35 mouse cellular contexts compared by ENCODE assay signal in the genomic region with DNA sequence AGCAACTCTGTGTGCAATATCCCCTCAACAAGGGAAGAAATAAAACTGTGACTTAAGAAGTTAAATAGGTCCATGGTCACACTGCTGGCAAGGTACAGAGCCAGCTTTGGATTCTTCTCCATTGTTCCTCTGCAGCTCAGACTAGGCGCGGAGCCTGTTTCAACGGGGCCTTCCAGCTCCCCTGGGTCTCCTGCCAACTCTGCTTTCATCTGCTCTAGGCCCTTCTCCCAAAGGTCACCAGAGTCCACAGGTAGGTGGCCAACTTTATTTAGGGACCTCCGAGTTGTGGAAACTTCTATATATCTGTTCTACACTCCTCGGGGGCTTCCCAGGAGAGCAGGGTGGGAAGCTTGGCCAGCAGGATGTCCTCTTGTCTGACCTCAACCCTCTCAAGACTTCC. TPM values are rescaled to one million over a fixed set of nuclear protein-coding genes. Genes with fewer than 3 reads are reported as not detected.
DNase-seq lines count a peak whose midpoint lies in the region; ATAC-seq and TF ChIP-seq lines count a peak whose summit lies in the region.
"Had no signal": no experiment of that assay in that cellular context is flagged by ENCODE, and none has a peak within 500 bp of the region (broad histone marks: within the 10 kb centered on the region; RNA-seq: fewer than 3 reads in every experiment).

No protein-coding gene starts in this region.

- peak; percentile 24 for DNase-seq in gastrocnemius, adult 18-20 months (ENCODE audit: low spot score)
- DNase-seq in gastrocnemius, postnatal 14 days, result no peak
- peak; percentile 29 to 62 for DNase-seq in heart, adult 2 months
- peak; percentile 28 for DNase-seq in heart, adult 8-10 months (ENCODE audit: low spot score)
- DNase-seq in heart, adult 9 months (ENCODE audit: low spot score in 2 of 2), result peak; percentile 31 to 48
- no peak for DNase-seq in thymus, postnatal 25 days
- DNase-seq in ovary, adult 18-20 months (ENCODE audit: low spot score), result no peak
- DNase-seq: adrenal gland, postnatal 25 days; B cell, adult 2 months; cerebellum, postnatal 14 days; kidney, adult 8-10 months; kidney, postnatal 4 days; liver, embryonic 13.5 days; lung, adult 18-20 months; lung, postnatal 4 days; retina, postnatal 1 day; right cerebral cortex, postnatal 14 days had no signal

- intact Hi-C loops in gastrocnemius, postnatal 14 days (cut with DNase I; ENCODE audit: low total_unique reads), result no loop called here
- intact Hi-C loops in heart, adult 2 months (cut with DNase I), result no loop called here

- WGBS in heart, adult 2 months, result 25% methylated on average over 5 of the region's 5 CpGs
- WGBS in heart, embryonic 11.5 days (ENCODE audit: insufficient replicate concordance), result 78% methylated on average over 5 of the region's 5 CpGs

- H3K4me3 ChIP-seq in heart, adult 2 months, result no peak overlapping the region
- H3K4me3 ChIP-seq in heart, embryonic 11.5 days (ENCODE audit: low read depth, low read length), result no peak overlapping the region
- H3K4me3 ChIP-seq: embryonic facial prominence, embryonic 10.5 days; embryonic facial prominence, embryonic 15.5 days; forebrain, embryonic 13.5 days; hindbrain, embryonic 12.5 days; intestine, embryonic 15.5 days; limb, embryonic 10.5 days; limb, embryonic 15.5 days; liver, embryonic 13.5 days; megakaryocyte, embryonic 14.5 days; midbrain, embryonic 13.5 days had no signal

- no peak for TF ChIP-seq EP300 in heart, adult 2 months (IDR thresholded peaks at IDR 0.05; ENCODE audit: insufficient read depth, low read depth, low read length)

- H3K9me3 ChIP-seq in heart, embryonic 11.5 days (replicated peaks; ENCODE audit: control insufficient read depth, low read length), result no peaks in the 10 kb centered on the region
- H3K9me3 ChIP-seq: embryonic facial prominence, embryonic 10.5 days; embryonic facial prominence, embryonic 15.5 days; forebrain, embryonic 13.5 days; hindbrain, embryonic 12.5 days; intestine, embryonic 15.5 days; limb, embryonic 10.5 days; limb, embryonic 15.5 days; liver, embryonic 13.5 days; megakaryocyte, embryonic 14.5 days; midbrain, embryonic 13.5 days had no signal

- H3K36me3 ChIP-seq in heart, adult 2 months (ENCODE audit: control insufficient read depth, insufficient read depth, low read length), result no peaks in the 10 kb centered on the region
- H3K36me3 ChIP-seq in heart, embryonic 11.5 days (ENCODE audit: control insufficient read depth, insufficient read depth, low read length), result no peaks in the 10 kb centered on the region
- H3K36me3 ChIP-seq: embryonic facial prominence, embryonic 10.5 days; embryonic facial prominence, embryonic 15.5 days; hindbrain, embryonic 12.5 days; intestine, embryonic 15.5 days; limb, embryonic 10.5 days; limb, embryonic 15.5 days; liver, embryonic 13.5 days; midbrain, embryonic 13.5 days had no signal

- ATAC-seq in heart, embryonic 11.5 days (replicated peaks; ENCODE audit: insufficient number of reproducible peaks, low FRiP score, low TSS enrichment), result no peak
- ATAC-seq: forebrain, embryonic 13.5 days; hindbrain, postnatal 0 days; intestine, embryonic 15.5 days; lung, postnatal 0 days; midbrain, embryonic 13.5 days had no signal

- no peaks in the 10 kb centered on the region for H3K79me2 ChIP-seq in heart, adult 2 months (replicated peaks; ENCODE audit: control insufficient read depth, insufficient read depth, low read length)

- peak overlapping the region; percentile 43; the same call in 1 of the 2 replicates for H3K27ac ChIP-seq in heart, adult 2 months
- H3K27ac ChIP-seq in heart, embryonic 11.5 days (ENCODE audit: low read depth, low read length), result no peak overlapping the region
- H3K27ac ChIP-seq: embryonic facial prominence, embryonic 10.5 days; embryonic facial prominence, embryonic 15.5 days; forebrain, embryonic 13.5 days; hindbrain, embryonic 12.5 days; hindbrain, postnatal 0 days; intestine, embryonic 15.5 days; kidney, postnatal 0 days; limb, embryonic 10.5 days; limb, embryonic 15.5 days; liver, embryonic 13.5 days; midbrain, embryonic 13.5 days had no signal

- H3K4me2 ChIP-seq in heart, embryonic 11.5 days, result no peak overlapping the region
- H3K4me2 ChIP-seq: embryonic facial prominence, embryonic 15.5 days; forebrain, embryonic 13.5 days; hindbrain, embryonic 12.5 days; intestine, embryonic 15.5 days; limb, embryonic 15.5 days; liver, embryonic 13.5 days; midbrain, embryonic 13.5 days had no signal

- no peak overlapping the region for H3K9ac ChIP-seq in heart, adult 2 months (ENCODE audit: low read depth, low read length)
- H3K9ac ChIP-seq in heart, embryonic 11.5 days (ENCODE audit: low read depth, low read length), result no peak overlapping the region
- H3K9ac ChIP-seq: embryonic facial prominence, embryonic 15.5 days; forebrain, embryonic 13.5 days; hindbrain, embryonic 12.5 days; intestine, embryonic 15.5 days; limb, embryonic 15.5 days; liver, embryonic 13.5 days; midbrain, embryonic 13.5 days had no signal

- H3K27me3 ChIP-seq in heart, adult 2 months (ENCODE audit: control insufficient read depth, insufficient read depth, low read length), result no peaks in the 10 kb centered on the region
- 0 out of 2 replicates have a peak, but pooled peaks cover 2% of the 10 kb centered on the region for H3K27me3 ChIP-seq in heart, embryonic 11.5 days (ENCODE audit: control insufficient read depth, insufficient read depth, low read length)
- H3K27me3 ChIP-seq: intestine, embryonic 15.5 days; midbrain, embryonic 13.5 days had no signal

- no peak for TF ChIP-seq POLR2A in heart, adult 2 months (IDR thresholded peaks at IDR 0.05; ENCODE audit: insufficient read depth, low read depth, low read length)

- TF ChIP-seq CTCF in heart, adult 2 months (IDR thresholded peaks at IDR 0.05), result no peak

- peaks cover 3% of the 10 kb centered on the region; the same call in 1 of the 2 replicates for H3K4me1 ChIP-seq in heart, adult 2 months (ENCODE audit: control insufficient read depth, insufficient read depth, low read length)
- H3K4me1 ChIP-seq in heart, embryonic 11.5 days (ENCODE audit: control insufficient read depth, insufficient read depth, low read length), result no peaks in the 10 kb centered on the region
- H3K4me1 ChIP-seq: intestine, embryonic 15.5 days; liver, embryonic 13.5 days had no signal

RNA-seq across cellular contexts. Expression of a gene that starts 3.0 kb away (rescaled TPM):
- total RNA-seq in gastrocnemius, adult 18-20 months (2021), result 1 to 10 TPM; 4.3 to 6.8 TPM
- total RNA-seq in gastrocnemius, postnatal 14 days (2021), result 1 to 10 TPM; 2.0 to 2.6 TPM
- total RNA-seq in heart, adult 2 months (2021), result 1 to 10 TPM; 2.2 to 4.6 TPM
- 1.6 and 6.4 TPM in 2 replicates for polyA plus RNA-seq in heart, adult 2 months (2012; rRNA removed)
- polyA plus RNA-seq in heart, embryonic 11.5 days (2014; fragmentation: Nextera tagmentation; extraction: Ambion mirVana), result 0.31 and 0.84 TPM in 2 replicates
- total RNA-seq in heart, adult 8-10 months (2022), result 10 to 100 TPM in 1 of 4 experiments, 1 to 10 TPM in 3; 2.0 to 11.5 (median 5.8) TPM
- total RNA-seq: granulocyte monocyte progenitor cell, adult 5-6 weeks; monocyte, adult 5-6 weeks had no signal
- polyA plus RNA-seq: heart, postnatal 0 days; small intestine, adult 2 months; thymus, postnatal 0 days had no signal

RNA-seq across cellular contexts. Expression of a gene that starts 37.4 kb away (rescaled TPM):
- 10 to 100 TPM; 11.6 to 12.1 TPM for total RNA-seq in gastrocnemius, adult 18-20 months (2021)
- 10 to 100 TPM in 1 of 2 experiments, 1 to 10 TPM in 1; 8.1 to 10.8 TPM for total RNA-seq in gastrocnemius, postnatal 14 days (2021)
- total RNA-seq in heart, adult 2 months (2021), result 10 to 100 TPM; 12.2 to 12.9 TPM
- polyA plus RNA-seq in heart, adult 2 months (2012; rRNA removed), result 4.7 and 5.6 TPM in 2 replicates
- 27.6 and 32.1 TPM in 2 replicates for polyA plus RNA-seq in heart, embryonic 11.5 days (2014; fragmentation: Nextera tagmentation; extraction: Ambion mirVana)
- 10 to 100 TPM; 10.4 to 16.2 (median 13.0) TPM for total RNA-seq in heart, adult 8-10 months (2022)

Comparison
In these comparisons a context has a peak if more than half of its experiments do, and no peak if none do; other contexts are left out.
1. DNase-seq: peak in gastrocnemius, adult 18-20 months (single experiment), heart, adult 2 months (2 of 2), heart, adult 8-10 months (single experiment) and heart, adult 9 months (2 of 2); none in gastrocnemius, postnatal 14 days (single experiment), thymus, postnatal 25 days (single experiment) and ovary, adult 18-20 months (single experiment).